Mouse (Mus musculus): ENCODE data around the gene Blm.

Gene Blm

GRCm38 (mm10) chr7:80496656-80497055 lies 38.3 kb downstream of the Blm start:
- peaks cover 95% of the 10 kb centered on the region for H3K36me3 ChIP-seq (ENCODE audit: insufficient read depth, low read length)
- no peak overlapping the region for H3K4me3 ChIP-seq (replicated peaks; ENCODE audit: low read length)
- H3K9me3 ChIP-seq (ENCODE audit: low read length), result no peaks in the 10 kb centered on the region
- H3K27me3 ChIP-seq (ENCODE audit: insufficient read depth, low read length), result no peaks in the 10 kb centered on the region
- TF ChIP-seq CTCF (conservative IDR thresholded peaks at IDR 0.05; ENCODE audit: low read length), result no peak
- TF ChIP-seq NANOG (IDR thresholded peaks at IDR 0.05; ENCODE audit: borderline replicate concordance, low read length), result no peak
- no peak for TF ChIP-seq POU5F1 (IDR thresholded peaks at IDR 0.05; ENCODE audit: borderline replicate concordance, low read length)
- peaks cover 15% of the 10 kb centered on the region for H3K4me1 ChIP-seq (replicated peaks; ENCODE audit: low read depth, low read length)

DNA sequence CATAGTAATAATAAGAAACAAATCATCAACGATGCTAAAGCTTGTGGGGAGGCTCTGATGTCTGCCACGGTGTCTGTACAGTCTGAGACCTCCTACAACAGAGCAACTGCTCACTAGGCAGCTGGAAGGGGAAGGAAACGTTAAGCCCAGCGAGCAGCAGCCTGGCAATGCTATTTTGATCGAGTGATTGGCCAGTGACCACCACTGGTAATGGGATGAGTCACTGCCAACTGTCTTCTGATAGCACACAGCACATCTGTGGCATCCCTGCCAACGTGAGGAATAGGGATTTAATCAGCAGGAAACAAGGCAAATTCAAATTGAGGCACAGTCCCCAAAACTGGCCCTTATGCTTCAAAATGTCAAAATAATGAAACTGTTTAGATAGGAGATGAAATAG lies 39.7 kb downstream of the Blm start:
- Histone ChIP-seq H3K27me3 (ENCODE audit: insufficient read depth, low read length) (no peaks in the 10 kb centered on the region), H3K9me3 (ENCODE audit: low read length) (no peaks in the 10 kb centered on the region), H3K4me3 (replicated peaks; ENCODE audit: low read length) (no peak overlapping the region), H3K36me3 (ENCODE audit: insufficient read depth, low read length) (peaks cover 93% of the 10 kb centered on the region), H3K4me1 (replicated peaks; ENCODE audit: low read depth, low read length) (peaks cover 30% of the 10 kb centered on the region)
- TF ChIP-seq CTCF (conservative IDR thresholded peaks at IDR 0.05; ENCODE audit: low read length) (no peak), NANOG (IDR thresholded peaks at IDR 0.05; ENCODE audit: borderline replicate concordance, low read length) (no peak), POU5F1 (IDR thresholded peaks at IDR 0.05; ENCODE audit: borderline replicate concordance, low read length) (no peak)

GRCm38 (mm10) chr7:80491995-80492394 lies 42.9 kb downstream of the Blm start:
- no peak for TF ChIP-seq POU5F1 (IDR thresholded peaks at IDR 0.05; ENCODE audit: borderline replicate concordance, low read length)
- no peak for TF ChIP-seq CTCF (conservative IDR thresholded peaks at IDR 0.05; ENCODE audit: low read length)
- TF ChIP-seq NANOG (IDR thresholded peaks at IDR 0.05; ENCODE audit: borderline replicate concordance, low read length), result no peak
- H3K9me3 ChIP-seq (ENCODE audit: low read length), result no peaks in the 10 kb centered on the region
- no peaks in the 10 kb centered on the region for H3K27me3 ChIP-seq (ENCODE audit: insufficient read depth, low read length)
- no peak overlapping the region for H3K4me3 ChIP-seq (replicated peaks; ENCODE audit: low read length)
- peaks cover 94% of the 10 kb centered on the region for H3K36me3 ChIP-seq (ENCODE audit: insufficient read depth, low read length)
- H3K4me1 ChIP-seq (replicated peaks; ENCODE audit: low read depth, low read length), result peaks cover 18% of the 10 kb centered on the region

DNA sequence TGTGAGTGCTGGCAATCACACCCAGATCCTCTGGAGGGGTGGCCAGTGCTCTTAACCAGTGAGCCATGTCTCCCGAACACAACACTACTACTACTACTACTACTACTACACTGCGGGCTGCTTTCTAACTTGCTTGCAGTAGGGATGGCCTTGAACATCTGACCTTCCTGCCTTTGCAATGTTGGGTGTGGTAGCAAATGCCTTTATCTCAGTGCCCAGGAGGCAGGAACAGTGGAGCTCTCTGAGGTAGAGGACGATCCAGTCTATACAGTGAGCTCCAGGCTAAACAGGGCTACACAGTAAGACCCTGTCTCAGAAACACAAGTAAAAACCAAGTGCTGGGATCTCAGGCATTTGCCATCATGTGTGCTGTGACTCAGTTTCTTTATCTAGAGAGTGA lies 43.8 kb downstream of the Blm start:
- no peak for TF ChIP-seq CTCF (conservative IDR thresholded peaks at IDR 0.05; ENCODE audit: low read length)
- no peak for TF ChIP-seq POU5F1 (IDR thresholded peaks at IDR 0.05; ENCODE audit: borderline replicate concordance, low read length)
- TF ChIP-seq NANOG (IDR thresholded peaks at IDR 0.05; ENCODE audit: borderline replicate concordance, low read length), result no peak

DNA sequence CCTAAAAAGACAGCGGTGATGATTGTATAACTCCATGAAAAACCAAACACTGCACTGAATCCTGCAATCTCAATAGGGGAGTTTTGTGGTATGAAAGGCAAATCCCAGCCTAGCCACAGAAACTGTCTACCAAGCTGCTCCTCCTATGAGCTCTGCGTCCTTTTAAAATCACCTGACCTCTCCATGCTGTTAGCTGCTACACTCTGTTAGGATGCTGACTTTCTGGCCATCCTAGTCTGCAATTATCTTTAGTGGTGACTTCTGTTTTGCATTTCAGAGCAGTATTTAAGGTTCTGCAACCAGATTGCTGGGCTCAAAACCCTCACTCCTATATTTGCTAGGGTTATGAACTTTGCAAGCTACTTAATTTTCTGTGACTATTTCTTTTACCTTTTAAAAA lies 44.6 kb downstream of the Blm start:
- H3K27me3 ChIP-seq (ENCODE audit: insufficient read depth, low read length), result no peaks in the 10 kb centered on the region
- TF ChIP-seq POU5F1 (IDR thresholded peaks at IDR 0.05; ENCODE audit: borderline replicate concordance, low read length), result no peak
- no peak for TF ChIP-seq NANOG (IDR thresholded peaks at IDR 0.05; ENCODE audit: borderline replicate concordance, low read length)
- no peak for TF ChIP-seq CTCF (conservative IDR thresholded peaks at IDR 0.05; ENCODE audit: low read length)
- peaks cover 18% of the 10 kb centered on the region for H3K4me1 ChIP-seq (replicated peaks; ENCODE audit: low read depth, low read length)

More for the DNA sequence above, 43.8 kb downstream of the Blm start:
- peaks cover 90% of the 10 kb centered on the region for H3K36me3 ChIP-seq (ENCODE audit: insufficient read depth, low read length)
- H3K9me3 ChIP-seq (ENCODE audit: low read length), result no peaks in the 10 kb centered on the region
- peaks cover 18% of the 10 kb centered on the region for H3K4me1 ChIP-seq (replicated peaks; ENCODE audit: low read depth, low read length)
- H3K27me3 ChIP-seq (ENCODE audit: insufficient read depth, low read length), result no peaks in the 10 kb centered on the region
- H3K4me3 ChIP-seq (replicated peaks; ENCODE audit: low read length), result no peak overlapping the region

DNA sequence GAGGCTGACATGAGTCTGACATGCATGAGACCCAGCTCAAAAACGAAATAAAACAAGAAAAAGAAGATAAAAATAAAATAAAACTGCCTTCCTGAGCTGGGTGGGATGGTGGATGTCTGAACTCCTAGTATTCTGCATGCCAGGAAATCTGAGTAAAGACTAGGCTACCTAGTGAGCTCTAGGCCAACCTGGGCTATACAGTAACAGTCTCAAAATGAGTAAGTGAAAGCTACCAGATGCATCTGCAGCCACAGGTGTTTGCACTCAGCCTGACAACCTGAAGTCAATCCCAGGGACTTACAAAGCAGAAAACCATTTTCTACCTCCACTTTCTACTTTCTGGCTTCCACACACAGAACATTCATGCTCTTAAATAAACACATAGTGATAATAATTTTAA lies 45.5 kb downstream of the Blm start:
- Histone ChIP-seq H3K4me3 (replicated peaks; ENCODE audit: low read length) (no peak overlapping the region), H3K9me3 (ENCODE audit: low read length) (no peaks in the 10 kb centered on the region), H3K4me1 (replicated peaks; ENCODE audit: low read depth, low read length) (peaks cover 18% of the 10 kb centered on the region), H3K27me3 (ENCODE audit: insufficient read depth, low read length) (no peaks in the 10 kb centered on the region), H3K36me3 (ENCODE audit: insufficient read depth, low read length) (peaks cover 83% of the 10 kb centered on the region)
- TF ChIP-seq CTCF (conservative IDR thresholded peaks at IDR 0.05; ENCODE audit: low read length) (no peak), NANOG (IDR thresholded peaks at IDR 0.05; ENCODE audit: borderline replicate concordance, low read length) (no peak), POU5F1 (IDR thresholded peaks at IDR 0.05; ENCODE audit: borderline replicate concordance, low read length) (no peak)

More for the DNA sequence above, 44.6 kb downstream of the Blm start:
- peaks cover 84% of the 10 kb centered on the region for H3K36me3 ChIP-seq (ENCODE audit: insufficient read depth, low read length)
- H3K9me3 ChIP-seq (ENCODE audit: low read length), result no peaks in the 10 kb centered on the region
- H3K4me3 ChIP-seq (replicated peaks; ENCODE audit: low read length), result no peak overlapping the region

DNA sequence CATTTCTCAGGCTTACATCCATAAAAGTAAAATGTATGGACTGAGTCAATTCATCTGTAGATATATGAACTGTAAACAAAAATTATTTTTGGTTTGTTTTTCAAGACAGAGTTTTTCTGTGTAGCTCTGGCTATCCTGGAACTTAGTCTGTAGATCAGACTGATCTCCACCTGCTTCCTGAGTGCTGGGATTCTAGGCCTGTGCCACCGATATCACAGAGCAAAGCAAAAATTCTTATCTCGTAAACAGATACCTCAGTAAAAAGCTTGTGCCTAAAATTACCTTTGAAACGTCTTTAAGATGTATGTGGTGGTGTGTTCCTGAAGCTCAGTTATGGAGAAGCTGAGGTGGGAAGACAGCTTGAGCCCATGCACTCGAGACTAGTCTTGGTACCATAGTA lies 47.7 kb downstream of the Blm start:
- no peak for TF ChIP-seq CTCF (conservative IDR thresholded peaks at IDR 0.05; ENCODE audit: low read length)
- no peak for TF ChIP-seq NANOG (IDR thresholded peaks at IDR 0.05; ENCODE audit: borderline replicate concordance, low read length)
- no peak for TF ChIP-seq POU5F1 (IDR thresholded peaks at IDR 0.05; ENCODE audit: borderline replicate concordance, low read length)

DNA sequence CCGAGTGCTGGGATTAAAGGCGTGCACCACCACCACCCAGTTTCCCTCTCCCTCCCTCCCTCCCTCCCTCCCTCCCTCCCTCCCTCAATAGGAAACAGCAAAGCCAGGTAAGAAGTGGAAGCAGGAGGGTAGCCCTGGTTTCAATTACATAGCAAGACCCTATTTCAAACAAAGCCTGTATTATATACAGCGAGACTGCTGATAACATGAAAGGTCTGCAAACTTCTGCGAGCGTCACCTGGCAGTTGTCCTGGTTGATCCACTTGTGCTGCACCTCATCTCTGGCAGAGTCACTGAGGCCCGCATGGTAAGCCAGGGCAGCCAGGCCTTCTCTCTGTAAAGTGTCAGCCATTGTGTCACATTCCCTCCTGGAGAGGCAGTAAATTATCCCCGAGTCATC lies 54.8 kb downstream of the Blm start:
- Histone ChIP-seq H3K4me3 (replicated peaks; ENCODE audit: low read length) (no peak overlapping the region), H3K36me3 (ENCODE audit: insufficient read depth, low read length) (peaks cover 87% of the 10 kb centered on the region), H3K9me3 (ENCODE audit: low read length) (no peaks in the 10 kb centered on the region), H3K4me1 (replicated peaks; ENCODE audit: low read depth, low read length) (no peaks in the 10 kb centered on the region), H3K27me3 (ENCODE audit: insufficient read depth, low read length) (no peaks in the 10 kb centered on the region)
- TF ChIP-seq NANOG (IDR thresholded peaks at IDR 0.05; ENCODE audit: borderline replicate concordance, low read length) (no peak), CTCF (conservative IDR thresholded peaks at IDR 0.05; ENCODE audit: low read length) (no peak), POU5F1 (IDR thresholded peaks at IDR 0.05; ENCODE audit: borderline replicate concordance, low read length) (no peak)

More for the DNA sequence above, 47.7 kb downstream of the Blm start:
- H3K4me3 ChIP-seq (replicated peaks; ENCODE audit: low read length), result no peak overlapping the region
- H3K36me3 ChIP-seq (ENCODE audit: insufficient read depth, low read length), result peaks cover 80% of the 10 kb centered on the region
- H3K27me3 ChIP-seq (ENCODE audit: insufficient read depth, low read length), result no peaks in the 10 kb centered on the region
- peaks cover 18% of the 10 kb centered on the region for H3K4me1 ChIP-seq (replicated peaks; ENCODE audit: low read depth, low read length)
- no peaks in the 10 kb centered on the region for H3K9me3 ChIP-seq (ENCODE audit: low read length)

GRCm38 (mm10) chr7:80473837-80474236 lies 61.1 kb downstream of the Blm start:
- Histone ChIP-seq H3K4me1 (replicated peaks; ENCODE audit: low read depth, low read length) (no peaks in the 10 kb centered on the region), H3K9me3 (ENCODE audit: low read length) (no peaks in the 10 kb centered on the region), H3K4me3 (replicated peaks; ENCODE audit: low read length) (no peak overlapping the region), H3K36me3 (ENCODE audit: insufficient read depth, low read length) (peaks cover 89% of the 10 kb centered on the region), H3K27me3 (ENCODE audit: insufficient read depth, low read length) (no peaks in the 10 kb centered on the region)
- TF ChIP-seq NANOG (IDR thresholded peaks at IDR 0.05; ENCODE audit: borderline replicate concordance, low read length), result no peak
- no peak for TF ChIP-seq POU5F1 (IDR thresholded peaks at IDR 0.05; ENCODE audit: borderline replicate concordance, low read length)
- TF ChIP-seq CTCF (conservative IDR thresholded peaks at IDR 0.05; ENCODE audit: low read length), result no peak
